Mouse (Mus musculus): ENCODE results near the gene Btbd8.

DNA sequence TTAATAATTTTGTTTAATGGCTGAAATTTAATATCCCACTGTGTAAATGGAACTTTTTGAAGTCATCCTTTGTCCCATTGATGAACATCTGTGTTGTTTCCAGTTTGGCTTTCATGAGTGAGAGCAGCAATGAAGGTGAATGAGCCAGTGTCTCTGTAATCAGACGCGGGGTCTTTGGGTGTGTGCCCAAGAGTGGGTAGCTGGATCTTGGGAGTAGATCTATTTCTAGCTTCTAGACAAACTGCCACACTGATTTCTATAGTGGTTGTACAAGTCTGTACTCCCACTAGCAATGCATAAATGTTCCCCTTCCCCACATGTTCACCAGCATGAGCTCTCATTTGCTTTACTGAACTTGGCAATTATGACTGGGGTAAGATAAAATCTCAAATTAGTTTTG lies 48.4 kb upstream of the Btbd8 start:
- no peak for TF ChIP-seq CTCF (IDR thresholded peaks at IDR 0.05)
- no peak for TF ChIP-seq POLR2A (IDR thresholded peaks at IDR 0.05; ENCODE audit: insufficient read depth, low read depth, low read length)
- TF ChIP-seq EP300 (IDR thresholded peaks at IDR 0.05; ENCODE audit: insufficient read depth, low read depth, low read length) = no peak
